ENCODE assay signal across 15 mouse cellular contexts in the genomic region with DNA sequence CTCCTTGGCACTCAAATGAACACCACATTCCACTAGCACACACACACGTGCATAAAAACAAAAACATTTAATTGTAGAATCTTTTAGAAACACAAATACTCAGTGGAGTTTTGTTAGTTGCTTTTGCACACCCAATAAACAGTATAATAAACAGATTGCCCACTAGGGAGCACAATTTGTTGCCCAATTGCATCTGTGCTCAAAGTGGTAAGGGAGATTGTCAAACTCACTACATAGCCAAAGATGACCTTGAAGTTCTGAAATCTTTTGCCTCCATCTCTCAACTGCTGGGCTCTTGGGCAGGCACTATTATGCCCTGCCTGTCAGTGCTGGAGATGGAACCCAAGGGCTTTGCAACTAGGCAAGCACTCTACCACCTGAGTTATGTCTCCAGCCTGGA. TPM values are rescaled to one million over a fixed set of nuclear protein-coding genes. Genes with fewer than 3 reads are reported as not detected.
DNase-seq lines count a peak whose midpoint lies in the region; ATAC-seq and TF ChIP-seq lines count a peak whose summit lies in the region.
"Had no signal": no experiment of that assay in that cellular context is flagged by ENCODE, and none has a peak within 500 bp of the region (broad histone marks: within the 10 kb centered on the region; RNA-seq: fewer than 3 reads in every experiment).

No protein-coding gene starts in this region.

- H3K9ac ChIP-seq in liver, postnatal 0 days (replicated peaks): no peak overlapping the region
- H3K9ac ChIP-seq in liver, embryonic 11.5 days (ENCODE audit: low read depth, low read length): no peak overlapping the region
- H3K9ac ChIP-seq: forebrain, embryonic 13.5 days; limb, embryonic 15.5 days; lung, embryonic 15.5 days; midbrain, embryonic 13.5 days had no signal

- H3K4me2 ChIP-seq in liver, postnatal 0 days (ENCODE audit: low read depth, low read length): no peak overlapping the region
- no peak overlapping the region for H3K4me2 ChIP-seq in liver, embryonic 11.5 days
- H3K4me2 ChIP-seq: forebrain, embryonic 13.5 days; limb, embryonic 15.5 days; lung, embryonic 15.5 days; midbrain, embryonic 13.5 days had no signal

- no peaks in the 10 kb centered on the region for H3K9me3 ChIP-seq in liver, postnatal 0 days (ENCODE audit: low read length)
- H3K9me3 ChIP-seq in liver, embryonic 11.5 days (ENCODE audit: control insufficient read depth, low read length): no peaks in the 10 kb centered on the region
- peaks cover 2% of the 10 kb centered on the region; the same call in 1 of the 2 replicates for H3K9me3 ChIP-seq in G1E (replicated peaks)
- H3K9me3 ChIP-seq: forebrain, embryonic 13.5 days; limb, embryonic 15.5 days; lung, embryonic 15.5 days; midbrain, embryonic 13.5 days had no signal

- H3K4me3 ChIP-seq in liver, postnatal 0 days (ENCODE audit: low read depth, low read length): no peak overlapping the region
- no peak overlapping the region for H3K4me3 ChIP-seq in liver, embryonic 11.5 days (ENCODE audit: low read depth, low read length)
- no peak overlapping the region for H3K4me3 ChIP-seq in G1E (ENCODE audit: low read depth, low read length)
- H3K4me3 ChIP-seq: forebrain, embryonic 13.5 days; limb, embryonic 15.5 days; lung, embryonic 15.5 days; midbrain, embryonic 13.5 days; myocyte had no signal

- no peak for ATAC-seq in liver, postnatal 0 days
- ATAC-seq in liver, embryonic 11.5 days (replicated peaks; ENCODE audit: low FRiP score): no peak
- peak; percentile 45 for ATAC-seq in CD4-positive, CD25-positive, alpha-beta regulatory T cell, adult 4 months
- ATAC-seq in G1E (ENCODE audit: extremely low read depth, insufficient number of reproducible peaks, low FRiP score, poor library complexity, severe bottlenecking): 0 out of 2 replicates have a peak, but pooled peaks have one; percentile 45
- ATAC-seq in megakaryocyte-erythroid progenitor cell, adult 5-6 weeks (replicated peaks; ENCODE audit: low FRiP score, low TSS enrichment, poor library complexity, severe bottlenecking): peak; percentile 23; the same call in 1 of the 2 replicates
- ATAC-seq: forebrain, embryonic 13.5 days; midbrain, embryonic 13.5 days had no signal

- H3K36me3 ChIP-seq in liver, postnatal 0 days (replicated peaks; ENCODE audit: insufficient read depth, low read length): no peaks in the 10 kb centered on the region
- H3K36me3 ChIP-seq in liver, embryonic 11.5 days (ENCODE audit: control insufficient read depth, insufficient read depth, low read length): no peaks in the 10 kb centered on the region
- H3K36me3 ChIP-seq in G1E (replicated peaks): peaks cover 4% of the 10 kb centered on the region
- H3K36me3 ChIP-seq: limb, embryonic 15.5 days; lung, embryonic 15.5 days; midbrain, embryonic 13.5 days had no signal

- peak; percentile 40 for TF ChIP-seq CTCF in liver, postnatal 0 days (IDR thresholded peaks at IDR 0.05; ENCODE audit: low read depth)
- TF ChIP-seq CTCF in G1E (IDR thresholded peaks at IDR 0.05; ENCODE audit: low read depth, low read length): peak; percentile 54; the same call in 1 of the 2 replicates

- H3K4me1 ChIP-seq in liver, postnatal 0 days (ENCODE audit: insufficient read depth): peaks cover 6% of the 10 kb centered on the region
- H3K4me1 ChIP-seq in liver, embryonic 11.5 days (replicated peaks; ENCODE audit: control insufficient read depth, insufficient read depth, low read length): no peaks in the 10 kb centered on the region
- peaks cover 23% of the 10 kb centered on the region for H3K4me1 ChIP-seq in G1E (ENCODE audit: insufficient read depth, low read depth, low read length)
- H3K4me1 ChIP-seq: forebrain, embryonic 13.5 days; limb, embryonic 15.5 days; lung, embryonic 15.5 days; midbrain, embryonic 13.5 days had no signal

- no peak for TF ChIP-seq EP300 in liver, postnatal 0 days (IDR thresholded peaks at IDR 0.05; ENCODE audit: low read depth)

- no peaks in the 10 kb centered on the region for H3K27me3 ChIP-seq in liver, postnatal 0 days (ENCODE audit: insufficient read depth, low read length)
- H3K27me3 ChIP-seq in liver, embryonic 11.5 days (replicated peaks; ENCODE audit: control insufficient read depth, insufficient read depth, low read length): no peaks in the 10 kb centered on the region
- H3K27me3 ChIP-seq in G1E (ENCODE audit: insufficient read depth, low read length): no peaks in the 10 kb centered on the region
- H3K27me3 ChIP-seq: forebrain, embryonic 13.5 days; limb, embryonic 15.5 days; lung, embryonic 15.5 days; midbrain, embryonic 13.5 days had no signal

- DNase-seq in liver, postnatal 0 days: no peak
- DNase-seq in liver, embryonic 11.5 days (ENCODE audit: low spot score): no peak
- no peak for DNase-seq in G1E (ENCODE audit: low spot score)
- DNase-seq in adrenal gland, postnatal 4 days (ENCODE audit: low spot score in 2 of 2): no peak
- no peak for DNase-seq in yolk sac, embryonic 10.5 days (ENCODE audit: low spot score)
- DNase-seq: adrenal gland, postnatal 36 days; cerebellum, adult 9-11 months; heart, postnatal 14 days had no signal

- WGBS in liver, postnatal 0 days (ENCODE audit: insufficient replicate concordance): 75% methylated on average over 1 of the region's 1 CpGs
- 67% methylated on average over 1 of the region's 1 CpGs for WGBS in liver, embryonic 11.5 days

- no peak overlapping the region for H3K27ac ChIP-seq in liver, postnatal 0 days (ENCODE audit: low read depth)
- no peak overlapping the region for H3K27ac ChIP-seq in liver, embryonic 11.5 days (ENCODE audit: low read depth, low read length)
- H3K27ac ChIP-seq: forebrain, embryonic 13.5 days; limb, embryonic 15.5 days; lung, embryonic 15.5 days; midbrain, embryonic 13.5 days had no signal

RNA-seq across cellular contexts. Expression of gene Cox20, which starts 8.8 kb away (rescaled TPM):
- 98.3 and 109 TPM in 2 replicates for polyA plus RNA-seq in liver, postnatal 0 days (2015; fragmentation: Nextera tagmentation; extraction: Ambion mirVana)
- 108 and 129 TPM in 2 replicates for polyA plus RNA-seq in liver, embryonic 11.5 days (2014; fragmentation: Nextera tagmentation; extraction: Ambion mirVana)
- polyA plus RNA-seq in CD4-positive, CD25-positive, alpha-beta regulatory T cell, adult 4 months (2017; shearing (Covaris generic)): 100 to 1,000 TPM; 151 to 205 TPM
- total RNA-seq in G1E (2014; fragmentation: Nextera tagmentation) (230 and 246 TPM in 2 replicates), G1E (2017) (135 and 179 TPM in 2 replicates)
- polyA plus RNA-seq in G1E (2012): 11.2 and 18.4 TPM in 2 replicates
- total RNA-seq in megakaryocyte-erythroid progenitor cell, adult 5-6 weeks (2014; fragmentation: Nextera tagmentation): 205 and 307 TPM in 2 replicates
- 253 and 262 TPM in 2 replicates for total RNA-seq in megakaryocyte-erythroid progenitor cell, adult 5-6 weeks (2017)
- total RNA-seq in adrenal gland, postnatal 4 days (2021): 10 to 100 TPM; 76.2 to 81.3 TPM

RNA-seq across cellular contexts. Expression of gene Hnrnpu, which starts 27.5 kb away (rescaled TPM):
- 106 and 132 TPM in 2 replicates for polyA plus RNA-seq in liver, postnatal 0 days (2015; fragmentation: Nextera tagmentation; extraction: Ambion mirVana)
- 571 and 620 TPM in 2 replicates for polyA plus RNA-seq in liver, embryonic 11.5 days (2014; fragmentation: Nextera tagmentation; extraction: Ambion mirVana)
- polyA plus RNA-seq in CD4-positive, CD25-positive, alpha-beta regulatory T cell, adult 4 months (2017; shearing (Covaris generic)): 100 to 1,000 TPM in 1 of 2 experiments, 10 to 100 TPM in 1; 73.0 to 136 TPM
- 932 and 945 TPM in 2 replicates for total RNA-seq in G1E (2014; fragmentation: Nextera tagmentation)
- 331 and 441 TPM in 2 replicates for total RNA-seq in G1E (2017)
- 726 and 956 TPM in 2 replicates for polyA plus RNA-seq in G1E (2012)
- 517 and 688 TPM in 2 replicates for total RNA-seq in megakaryocyte-erythroid progenitor cell, adult 5-6 weeks (2014; fragmentation: Nextera tagmentation)
- total RNA-seq in megakaryocyte-erythroid progenitor cell, adult 5-6 weeks (2017): 688 and 728 TPM in 2 replicates
- 100 to 1,000 TPM; 475 to 530 TPM for total RNA-seq in adrenal gland, postnatal 4 days (2021)

Comparison
In these comparisons a context has a peak if more than half of its experiments do, and no peak if none do; other contexts are left out.
1. ATAC-seq: peak in CD4-positive, CD25-positive, alpha-beta regulatory T cell, adult 4 months (single experiment), G1E (single experiment) and megakaryocyte-erythroid progenitor cell, adult 5-6 weeks (single experiment); none in liver, postnatal 0 days (single experiment) and liver, embryonic 11.5 days (single experiment).